Mouse (Mus musculus) liver, embryonic 11.5 days (tissue): Measurements from ENCODE around the gene Carmil1. TPM values are rescaled to one million over a fixed set of nuclear protein-coding genes. Genes with fewer than 3 reads are reported as not detected.

ENCODE experiments used
- ATAC-seq: fragments of 200-750 bp; cut with Nextera tagmentation; replicated peaks from 2 replicates; pipeline ENCODE4 v1.8.0; 2017; ENCODE audit warnings: moderate number of reproducible peaks, mild to moderate bottlenecking, moderate TSS enrichment, moderate library complexity; ENCODE audit not compliant: low FRiP score
- DNase-seq: peaks from one replicate; pipeline ENCODE4 v3.0.0-alpha.2; 2017; ENCODE audit warnings: low spot score
- H3K27ac ChIP-seq: fragments of 300-500 bp; sonication (generic); 2 replicates; pipeline ENCODE4 v1.5.1; 2014; ENCODE audit warnings: mild to moderate bottlenecking, low read depth, low read length, control low read depth
- H3K27me3 ChIP-seq: fragments of 300-500 bp; sonication (generic); replicated peaks from 2 replicates; pipeline ENCODE4 v1.6.1; 2014; ENCODE audit warnings: low read length, mixed read lengths; ENCODE audit not compliant: control insufficient read depth, insufficient read depth
- H3K36me3 ChIP-seq: fragments of 300-500 bp; sonication (generic); 2 replicates; pipeline ENCODE4 v1.6.1; 2014; ENCODE audit warnings: mild to moderate bottlenecking, low read length, moderate library complexity, mixed read lengths; ENCODE audit not compliant: control insufficient read depth, insufficient read depth
- H3K4me1 ChIP-seq: fragments of 300-500 bp; sonication (generic); replicated peaks from 2 replicates; pipeline ENCODE4 v1.6.1; 2014; ENCODE audit warnings: low read length, mixed read lengths; ENCODE audit not compliant: control insufficient read depth, insufficient read depth
- H3K4me2 ChIP-seq: fragments of 300-500 bp; sonication (generic); 2 replicates; pipeline ENCODE4 v1.6.1; 2014; ENCODE audit warnings: mild to moderate bottlenecking, control low read depth, moderate library complexity
- H3K4me3 ChIP-seq: fragments of 300-500 bp; sonication (generic); 2 replicates; pipeline ENCODE4 v1.5.1; 2014; ENCODE audit warnings: low read depth, low read length, control low read depth
- H3K9ac ChIP-seq: fragments of 300-500 bp; sonication (generic); 2 replicates; pipeline ENCODE4 v1.6.1; 2014; ENCODE audit warnings: low read depth, low read length, control low read depth
- H3K9me3 ChIP-seq: fragments of 300-500 bp; sonication (generic); 2 replicates; pipeline ENCODE4 v1.6.1; 2016; ENCODE audit warnings: low read length, inconsistent platforms, mixed read lengths; ENCODE audit not compliant: control insufficient read depth
- WGBS: fragments of 180-500 bp; shearing (Covaris S2); extraction: QIAGEN DNeasy Blood & Tissue Kit; methylation state at CpG from one replicate; pipeline ENCODE4 v1.1.7; 2014; 5-methylcytosine and 5-hydroxymethylcytosine counted together
- polyA plus RNA-seq: library from polyadenylated mRNA; unstranded; fragments of >200 nt; fragmentation: Nextera tagmentation; extraction: Ambion mirVana; gene quantifications from 2 replicates; pipeline ENCODE4 v1.2.1, GENCODE M21; 2014

Gene Carmil1
- polyA plus RNA-seq, 1 experiment from 2014 or later: 18.6 TPM

DNA sequence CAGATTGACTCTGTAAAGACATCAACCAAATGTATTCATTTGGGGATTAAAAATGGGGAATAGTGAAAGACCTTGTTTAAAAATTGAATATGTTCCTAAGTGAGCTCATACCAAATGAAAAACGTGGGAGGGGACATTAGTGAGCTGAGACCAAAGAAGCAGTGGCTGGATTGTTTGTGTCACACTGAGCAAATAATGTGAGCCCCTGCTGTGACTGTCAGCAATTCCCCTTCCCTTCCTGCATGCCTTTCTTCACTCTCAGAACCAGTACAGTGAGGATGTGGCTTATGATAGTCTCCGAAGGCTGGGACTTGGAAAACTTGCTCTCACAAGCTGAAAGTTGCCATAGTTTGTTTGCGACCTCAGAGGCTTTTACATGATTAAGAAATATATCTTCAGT, 295.5 kb downstream of the Carmil1 start:
- H3K4me1 ChIP-seq: no peaks in the 10 kb centered on the region
- ATAC-seq (no peak), DNase-seq (no peak)
- H3K9ac ChIP-seq: no peak overlapping the region
- 55% methylated on average over 3 of the region's 3 CpGs for WGBS
- no peaks in the 10 kb centered on the region for H3K9me3 ChIP-seq
- 0 out of 2 replicates have a peak, but pooled peaks cover 3% of the 10 kb centered on the region for H3K27me3 ChIP-seq
- no peaks in the 10 kb centered on the region for H3K36me3 ChIP-seq
- no peak overlapping the region for H3K4me2 ChIP-seq
- H3K4me3 ChIP-seq: no peak overlapping the region
- no peak overlapping the region for H3K27ac ChIP-seq

DNA sequence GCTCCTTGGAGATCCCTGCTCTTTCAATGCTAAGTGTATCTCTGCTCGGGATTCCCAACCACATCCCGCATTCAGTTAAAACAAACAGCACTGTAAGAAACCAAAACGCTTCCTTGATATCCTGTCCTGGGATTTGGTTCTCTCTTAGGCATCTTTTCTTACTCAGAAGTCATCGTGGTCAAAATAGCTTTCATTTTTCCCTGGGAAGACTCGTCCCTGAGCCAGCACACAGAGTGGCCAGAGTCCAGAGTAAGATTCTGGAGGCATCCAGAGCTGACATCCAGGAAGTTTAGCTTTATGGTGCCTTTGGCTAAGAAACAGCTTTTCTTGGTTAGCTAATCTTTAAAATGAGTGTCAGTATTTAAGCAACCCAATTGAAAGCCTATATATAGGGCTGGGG, 308.3 kb downstream of the Carmil1 start:
- Histone ChIP-seq H3K27me3 (no peaks in the 10 kb centered on the region), H3K27ac (no peak overlapping the region), H3K4me3 (no peak overlapping the region), H3K4me1 (no peaks in the 10 kb centered on the region), H3K4me2 (no peak overlapping the region), H3K9me3 (no peaks in the 10 kb centered on the region), H3K9ac (no peak overlapping the region), H3K36me3 (no peaks in the 10 kb centered on the region)
- no peak for DNase-seq
- 65% methylated on average over 5 of the region's 5 CpGs for WGBS
- ATAC-seq: no peak

DNA sequence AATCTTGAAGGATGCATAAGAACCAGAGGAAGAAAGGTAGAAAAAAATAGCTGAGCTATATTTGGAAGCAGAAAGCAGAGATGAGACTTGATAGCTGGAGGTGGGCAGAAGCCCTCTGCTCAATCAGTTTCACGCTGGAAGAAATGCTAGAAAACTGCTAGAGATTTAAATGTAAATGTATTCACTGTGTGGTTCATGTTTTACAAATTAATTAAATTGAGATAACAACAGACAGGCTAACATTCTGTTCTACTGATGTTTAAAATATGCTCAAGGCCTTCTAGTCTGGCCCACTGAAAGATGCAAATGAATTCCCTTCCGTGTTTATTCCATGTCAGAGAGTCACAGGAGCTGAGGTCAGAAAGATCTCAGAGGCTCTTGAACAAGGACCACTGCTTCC, 308.7 kb downstream of the Carmil1 start:
- Histone ChIP-seq H3K4me2 (no peak overlapping the region), H3K4me1 (no peaks in the 10 kb centered on the region), H3K27ac (no peak overlapping the region), H3K4me3 (no peak overlapping the region), H3K9ac (no peak overlapping the region), H3K36me3 (no peaks in the 10 kb centered on the region), H3K27me3 (no peaks in the 10 kb centered on the region), H3K9me3 (no peaks in the 10 kb centered on the region)
- no peak for DNase-seq
- WGBS: 52% methylated on average over 2 of the region's 2 CpGs
- ATAC-seq: no peak

DNA sequence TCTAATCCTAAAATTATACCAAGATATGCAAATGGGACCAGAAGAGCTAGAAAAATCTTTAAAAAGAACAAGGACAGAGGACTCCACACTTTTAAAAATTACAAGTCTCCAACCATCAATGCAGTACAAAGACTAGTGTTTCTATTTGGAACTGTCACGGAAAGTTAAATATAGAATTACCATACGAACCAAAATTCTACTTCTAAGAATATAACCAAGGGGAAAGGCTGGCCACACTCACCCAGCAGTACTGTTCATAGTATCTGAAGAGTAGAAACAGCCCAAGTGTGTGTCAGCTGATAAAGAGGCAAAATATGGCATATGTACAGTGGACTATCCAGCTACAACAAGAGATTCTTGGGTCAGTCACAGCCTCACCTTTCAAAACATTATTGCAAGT, 315.7 kb downstream of the Carmil1 start:
- ATAC-seq (no peak), DNase-seq (no peak)
- H3K36me3 ChIP-seq: no peaks in the 10 kb centered on the region
- H3K27ac ChIP-seq: no peak overlapping the region
- no peak overlapping the region for H3K9ac ChIP-seq
- no peaks in the 10 kb centered on the region for H3K9me3 ChIP-seq
- no peak overlapping the region for H3K4me3 ChIP-seq
- H3K27me3 ChIP-seq: no peaks in the 10 kb centered on the region
- no peak overlapping the region for H3K4me2 ChIP-seq
- WGBS: 67% methylated on average over 2 of the region's 2 CpGs
- H3K4me1 ChIP-seq: no peaks in the 10 kb centered on the region

Other genes with a start within 250 kb of the Carmil1 start
- gene Cmah, start 46.6 kb upstream of the Carmil1 start, polyA plus RNA-seq: 3.2 and 4.3 TPM in 2 replicates